Comparison of ENCODE assay signal across 8 mouse cellular contexts in the genomic region with DNA sequence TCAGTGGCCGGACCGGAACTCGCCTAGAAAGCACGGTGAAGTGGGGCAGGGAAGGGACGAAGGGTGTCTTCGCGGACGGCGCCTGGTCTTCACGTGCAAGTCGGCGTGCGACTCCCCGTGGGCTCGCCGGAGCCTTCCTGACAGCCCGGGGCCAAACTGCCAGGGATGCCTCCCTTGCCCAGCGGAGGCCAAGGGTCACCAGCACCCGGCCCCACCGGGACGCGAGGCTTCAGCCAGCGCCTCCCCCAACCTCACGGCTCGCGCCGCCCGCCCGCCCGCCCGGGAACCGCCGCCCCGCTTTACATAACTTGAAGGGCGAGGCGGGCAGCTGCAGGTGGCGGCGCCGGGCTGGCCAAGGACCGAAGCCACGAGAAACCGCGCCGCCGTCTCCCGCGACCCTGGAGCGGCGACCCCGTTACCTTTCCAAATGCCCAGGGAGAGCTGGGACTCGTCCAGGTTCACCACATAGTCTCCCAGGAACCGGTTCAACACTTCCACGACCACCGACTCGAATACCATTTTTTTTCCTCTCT. TPM values are rescaled to one million over a fixed set of nuclear protein-coding genes. Genes with fewer than 3 reads are reported as not detected.
A peak's percentile ranks its signal among the peaks of the same experiment; 100 is the strongest.
DNase-seq lines count a peak whose midpoint lies in the region; ATAC-seq lines count a peak whose summit lies in the region.

No protein-coding gene starts in this region.

- peaks cover 24% of the 10 kb centered on the region for H3K27me3 ChIP-seq in embryonic facial prominence, embryonic 10.5 days (replicated peaks; ENCODE audit: low read depth, poor library complexity, severe bottlenecking)
- H3K27me3 ChIP-seq in heart, embryonic 10.5 days (ENCODE audit: insufficient read depth, poor library complexity, severe bottlenecking), result peaks cover 8% of the 10 kb centered on the region
- H3K27me3 ChIP-seq in kidney, embryonic 14.5 days (ENCODE audit: control insufficient read depth, insufficient read depth, low read length), result peaks cover 3% of the 10 kb centered on the region; the same call in 1 of the 2 replicates
- H3K27me3 ChIP-seq in liver, embryonic 15.5 days, result 0 out of 2 replicates have a peak, but pooled peaks cover 4% of the 10 kb centered on the region
- 0 out of 2 replicates have a peak, but pooled peaks cover 3% of the 10 kb centered on the region for H3K27me3 ChIP-seq in neural tube, embryonic 14.5 days (ENCODE audit: control insufficient read depth, insufficient read depth, low read length)

- ATAC-seq in kidney, embryonic 14.5 days (ENCODE audit: low FRiP score, low TSS enrichment), result peak; percentile 14
- peak; percentile 78 for ATAC-seq in liver, embryonic 15.5 days (ENCODE audit: insufficient read depth)
- ATAC-seq in neural tube, embryonic 14.5 days (ENCODE audit: low read depth), result peak; percentile 68

- H3K4me3 ChIP-seq in embryonic facial prominence, embryonic 10.5 days, result peak overlapping the region; percentile 82
- H3K4me3 ChIP-seq in heart, embryonic 10.5 days, result peak overlapping the region; percentile 89
- peak overlapping the region; percentile 69 for H3K4me3 ChIP-seq in kidney, embryonic 14.5 days (ENCODE audit: low read length)
- H3K4me3 ChIP-seq in liver, embryonic 15.5 days (replicated peaks), result peak overlapping the region; percentile 85
- peak overlapping the region; percentile 68 for H3K4me3 ChIP-seq in neural tube, embryonic 14.5 days (ENCODE audit: low read depth, low read length)

- peak overlapping the region; percentile 96 for H3K4me2 ChIP-seq in kidney, embryonic 14.5 days (replicated peaks; ENCODE audit: low read depth, low read length)
- H3K4me2 ChIP-seq in liver, embryonic 15.5 days, result peak overlapping the region; percentile 97
- H3K4me2 ChIP-seq in neural tube, embryonic 14.5 days (ENCODE audit: low read depth, low read length), result peak overlapping the region; percentile 96

- H3K9me3 ChIP-seq in embryonic facial prominence, embryonic 10.5 days, result no peaks in the 10 kb centered on the region
- H3K9me3 ChIP-seq in heart, embryonic 10.5 days, result no peaks in the 10 kb centered on the region
- no peaks in the 10 kb centered on the region for H3K9me3 ChIP-seq in kidney, embryonic 14.5 days (ENCODE audit: control insufficient read depth, low read length)
- no peaks in the 10 kb centered on the region for H3K9me3 ChIP-seq in liver, embryonic 15.5 days (replicated peaks)
- no peaks in the 10 kb centered on the region for H3K9me3 ChIP-seq in neural tube, embryonic 14.5 days (ENCODE audit: control insufficient read depth, low read length)

- peak; percentile 71 for DNase-seq in 3134 (ENCODE audit: extremely low read depth, insufficient read length, low spot score)
- peak; percentile 65 for DNase-seq in Muller cell, postnatal 12 days (ENCODE audit: inconsistent ontology term)
- DNase-seq in embryonic facial prominence, embryonic 10.5 days (ENCODE audit: low spot score), result no peak
- DNase-seq in heart, embryonic 10.5 days (ENCODE audit: low spot score), result no peak
- DNase-seq in urinary bladder, adult 2 months (ENCODE audit: low spot score), result peak; percentile 50

- H3K9ac ChIP-seq in kidney, embryonic 14.5 days (ENCODE audit: low read depth, low read length), result peak overlapping the region; percentile 63
- peak overlapping the region; percentile 83 for H3K9ac ChIP-seq in liver, embryonic 15.5 days
- peak overlapping the region; percentile 48 for H3K9ac ChIP-seq in neural tube, embryonic 14.5 days (replicated peaks; ENCODE audit: low read depth, low read length)

- H3K36me3 ChIP-seq in embryonic facial prominence, embryonic 10.5 days (replicated peaks), result no peaks in the 10 kb centered on the region
- no peaks in the 10 kb centered on the region for H3K36me3 ChIP-seq in heart, embryonic 10.5 days
- H3K36me3 ChIP-seq in kidney, embryonic 14.5 days (ENCODE audit: control insufficient read depth, insufficient read depth, low read length), result no peaks in the 10 kb centered on the region
- H3K36me3 ChIP-seq in liver, embryonic 15.5 days (replicated peaks), result no peaks in the 10 kb centered on the region
- H3K36me3 ChIP-seq in neural tube, embryonic 14.5 days (ENCODE audit: control insufficient read depth, insufficient read depth, low read length), result no peaks in the 10 kb centered on the region

- peak overlapping the region; percentile 81 for H3K27ac ChIP-seq in embryonic facial prominence, embryonic 10.5 days (replicated peaks)
- H3K27ac ChIP-seq in heart, embryonic 10.5 days, result peak overlapping the region; percentile 88
- no peak overlapping the region for H3K27ac ChIP-seq in kidney, embryonic 14.5 days (ENCODE audit: low read depth, low read length)
- peak overlapping the region; percentile 74 for H3K27ac ChIP-seq in liver, embryonic 15.5 days (replicated peaks)
- no peak overlapping the region for H3K27ac ChIP-seq in neural tube, embryonic 14.5 days (ENCODE audit: low read depth, low read length)

- H3K4me1 ChIP-seq in embryonic facial prominence, embryonic 10.5 days, result peaks cover 13% of the 10 kb centered on the region; the same call in 1 of the 2 replicates
- H3K4me1 ChIP-seq in heart, embryonic 10.5 days, result no peaks in the 10 kb centered on the region; the same call in 1 of the 2 replicates
- no peaks in the 10 kb centered on the region; the same call in 1 of the 2 replicates for H3K4me1 ChIP-seq in kidney, embryonic 14.5 days (ENCODE audit: control insufficient read depth, insufficient read depth, low read length)
- peaks cover 36% of the 10 kb centered on the region for H3K4me1 ChIP-seq in liver, embryonic 15.5 days (replicated peaks)
- H3K4me1 ChIP-seq in neural tube, embryonic 14.5 days (ENCODE audit: control insufficient read depth, insufficient read depth, low read length), result no peaks in the 10 kb centered on the region

- WGBS in embryonic facial prominence, embryonic 10.5 days, result under 1% methylated on average over 55 of the region's 55 CpGs
- WGBS in heart, embryonic 10.5 days, result under 1% methylated on average over 52 of the region's 55 CpGs
- under 1% methylated on average over 43 of the region's 55 CpGs for WGBS in kidney, embryonic 14.5 days
- under 1% methylated on average over 55 of the region's 55 CpGs for WGBS in liver, embryonic 15.5 days (ENCODE audit: insufficient replicate concordance)
- under 1% methylated on average over 37 of the region's 55 CpGs for WGBS in neural tube, embryonic 14.5 days

RNA-seq across cellular contexts. Expression of a gene that starts 0.4 kb away (rescaled TPM):
- polyA plus RNA-seq in embryonic facial prominence, embryonic 10.5 days (2016; fragmentation: Nextera tagmentation; extraction: Ambion mirVana), result 7.6 and 7.8 TPM in 2 replicates
- 7.4 and 8.2 TPM in 2 replicates for polyA plus RNA-seq in heart, embryonic 10.5 days (2016; fragmentation: Nextera tagmentation; extraction: Ambion mirVana)
- 11.0 and 13.3 TPM in 2 replicates for polyA plus RNA-seq in kidney, embryonic 14.5 days (2014; fragmentation: Nextera tagmentation; extraction: Ambion mirVana)
- 6.1 and 6.3 TPM in 2 replicates for polyA plus RNA-seq in liver, embryonic 15.5 days (2015; fragmentation: Nextera tagmentation; extraction: Ambion mirVana)
- 11.2 and 12.0 TPM in 2 replicates for polyA plus RNA-seq in neural tube, embryonic 14.5 days (2014; fragmentation: Nextera tagmentation; extraction: Ambion mirVana)
- 25.8 and 27.5 TPM in 2 replicates for polyA plus RNA-seq in urinary bladder, adult 2 months (2012; rRNA removed)

Comparison
In these comparisons a context has a peak if more than half of its experiments do, and no peak if none do; other contexts are left out.
1. DNase-seq: peak in 3134 (single experiment), Muller cell, postnatal 12 days (single experiment) and urinary bladder, adult 2 months (single experiment); none in embryonic facial prominence, embryonic 10.5 days (single experiment) and heart, embryonic 10.5 days (single experiment).
2. H3K27ac ChIP-seq: peak in embryonic facial prominence, embryonic 10.5 days (single experiment), heart, embryonic 10.5 days (single experiment) and liver, embryonic 15.5 days (single experiment); none in kidney, embryonic 14.5 days (single experiment) and neural tube, embryonic 14.5 days (single experiment).
3. ATAC-seq: peak in every context shown above with its lines; median percentile 78 in liver, embryonic 15.5 days; 68 in neural tube, embryonic 14.5 days; 14 in kidney, embryonic 14.5 days.
4. Peak in every context shown above with its lines, with median percentiles within 50 percentile points of each other: H3K4me3 ChIP-seq, H3K4me2 ChIP-seq and H3K9ac ChIP-seq.